Mouse (Mus musculus) hindbrain, embryonic 10.5 days (tissue): ENCODE measurements at regions not wholly inside any gene's neighbourhood (a gene's known extent, or its start where the extent isn't known, plus 50 kb on each side); places are given as distances from the start of the nearest gene placed in this dataset.
"Not testable (repeated sequence)": the region's sequence is repeated elsewhere in the genome, so short reads cannot be mapped to it uniquely, and the experiment has no call there.

Experiments
- DNase-seq: peaks from one replicate; pipeline ENCODE4 v3.0.0-alpha.2; 2017; ENCODE audit warnings: low spot score
- H3K27ac ChIP-seq: fragments of 300-500 bp; sonication (generic); 2 replicates; pipeline ENCODE4 v1.5.1; 2016; ENCODE audit warnings: mild to moderate bottlenecking, moderate library complexity
- H3K27me3 ChIP-seq: fragments of 300-500 bp; sonication (generic); 2 replicates; pipeline ENCODE4 v1.6.1; 2016; ENCODE audit warnings: mild to moderate bottlenecking; ENCODE audit not compliant: poor library complexity, insufficient read depth, severe bottlenecking
- H3K36me3 ChIP-seq: fragments of 300-500 bp; sonication (generic); 2 replicates; pipeline ENCODE4 v1.6.1; 2016; ENCODE audit warnings: mild to moderate bottlenecking, moderate library complexity
- H3K4me1 ChIP-seq: fragments of 300-500 bp; sonication (generic); replicated peaks from 2 replicates; pipeline ENCODE4 v1.6.1; 2016; ENCODE audit warnings: mild to moderate bottlenecking
- H3K4me3 ChIP-seq: fragments of 300-500 bp; sonication (generic); 2 replicates; pipeline ENCODE4 v1.5.1; 2016; ENCODE audit warnings: mild to moderate bottlenecking, moderate library complexity
- H3K9me3 ChIP-seq: fragments of 300-500 bp; sonication (generic); 2 replicates; pipeline ENCODE4 v1.6.1; 2016; ENCODE audit warnings: mild to moderate bottlenecking, moderate library complexity
- WGBS: fragments of 180-500 bp; shearing (Covaris S2); methylation state at CpG from one replicate; pipeline ENCODE4 v1.1.7; 2016; 5-methylcytosine and 5-hydroxymethylcytosine counted together

DNA sequence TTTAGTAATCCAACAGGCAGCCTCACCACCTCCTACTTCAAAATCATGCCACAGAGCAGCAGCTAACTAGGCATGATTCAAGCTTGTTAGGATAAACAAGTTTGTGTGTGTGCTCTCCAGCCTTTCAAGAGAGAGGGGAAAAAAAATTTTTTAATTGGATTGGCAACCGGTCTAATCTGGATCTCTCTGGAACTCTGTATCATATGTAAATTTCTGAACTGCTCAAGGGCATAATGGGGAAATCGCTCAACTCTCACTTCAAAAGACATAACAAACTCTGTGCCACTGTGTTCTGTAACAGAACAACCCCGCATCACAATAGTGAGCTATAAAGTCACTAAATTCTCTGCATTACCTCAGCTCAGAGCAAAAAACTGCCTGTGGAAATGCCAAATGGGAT lies 147.9 kb upstream of the Krtap11-1 start:
- 88% methylated on average over 3 of the region's 3 CpGs for WGBS
- no peaks in the 10 kb centered on the region for H3K36me3 ChIP-seq

DNA sequence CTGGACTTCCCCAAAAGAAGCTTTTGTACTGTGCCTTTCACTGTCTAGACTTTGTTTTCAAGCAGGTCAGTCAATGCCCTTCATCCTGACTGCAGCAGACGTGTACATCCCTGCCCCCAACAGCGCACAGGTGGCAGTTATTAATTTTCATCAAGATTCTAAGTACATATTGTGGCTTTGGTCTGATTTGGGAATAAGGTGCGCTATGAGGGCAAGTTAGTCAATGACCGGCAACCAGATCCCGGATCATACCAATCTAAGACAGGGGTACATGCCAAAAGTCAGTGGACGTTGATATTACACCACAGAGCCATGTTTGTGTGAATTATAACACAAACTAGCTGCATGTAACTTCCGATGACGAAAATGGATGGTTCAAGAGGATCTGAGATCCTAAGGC lies 144.7 kb upstream of the Krtap11-1 start:
- not testable (repeated sequence) for DNase-seq, H3K4me1 ChIP-seq, H3K4me3 ChIP-seq, H3K36me3 ChIP-seq, H3K27ac ChIP-seq, H3K27me3 ChIP-seq
- 87% methylated on average over 8 of the region's 8 CpGs for WGBS
- H3K9me3 ChIP-seq, result peaks cover 15% of the 10 kb centered on the region

More for the DNA sequence above, 147.9 kb upstream of the Krtap11-1 start:
- no peak overlapping the region for H3K27ac ChIP-seq
- DNase-seq, result no peak
- no peaks in the 10 kb centered on the region for H3K27me3 ChIP-seq
- 0 out of 2 replicates have a peak, but pooled peaks cover 2% of the 10 kb centered on the region for H3K9me3 ChIP-seq
- H3K4me3 ChIP-seq, result no peak overlapping the region
- H3K4me1 ChIP-seq, result no peaks in the 10 kb centered on the region

DNA sequence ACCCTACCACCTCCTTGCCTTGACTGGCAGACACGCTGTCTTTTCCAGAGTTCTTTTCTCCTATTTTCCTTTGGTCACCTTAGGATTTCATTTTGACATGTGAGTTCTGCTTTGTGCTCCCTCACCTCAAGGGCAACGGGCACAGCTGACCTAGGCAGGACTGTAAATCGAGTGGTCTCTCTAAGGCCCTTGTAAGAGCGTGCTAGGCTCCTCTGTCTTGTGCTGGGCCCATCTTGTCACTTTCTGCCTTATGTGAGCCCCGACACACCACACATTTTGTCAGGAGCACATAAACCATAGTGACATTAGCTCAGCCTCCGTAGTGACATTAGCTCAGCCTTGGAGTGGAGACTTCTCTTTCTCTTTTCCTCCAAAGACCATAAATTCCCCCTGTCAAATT lies 133.3 kb upstream of the Krtap11-1 start:
- Histone ChIP-seq H3K27ac (no peak overlapping the region), H3K9me3 (peaks cover 2% of the 10 kb centered on the region; the same call in 1 of the 2 replicates), H3K36me3 (no peaks in the 10 kb centered on the region), H3K4me1 (peaks cover 12% of the 10 kb centered on the region), H3K4me3 (no peak overlapping the region), H3K27me3 (no peaks in the 10 kb centered on the region)
- DNase-seq, result no peak
- 83% methylated on average over 6 of the region's 6 CpGs for WGBS

DNA sequence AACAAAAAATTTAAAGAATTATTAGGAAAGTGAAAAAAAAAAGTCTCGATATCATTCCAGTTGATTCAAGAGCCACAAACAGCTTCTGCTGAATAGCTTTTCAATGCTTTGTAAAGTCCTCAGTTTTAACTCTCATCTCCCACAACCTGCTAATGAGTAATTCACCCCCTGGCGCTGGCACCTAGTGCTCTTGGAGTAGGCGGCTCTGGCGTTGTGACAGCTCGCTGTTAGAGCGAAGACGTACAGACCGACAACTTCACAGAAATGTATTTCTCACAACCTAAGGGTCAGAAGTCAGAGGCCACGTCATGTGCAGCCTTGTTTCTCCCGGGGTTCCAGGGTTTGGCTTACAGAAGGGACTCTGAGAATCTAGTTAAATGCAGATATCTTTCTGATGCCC lies 132.2 kb upstream of the Krtap11-1 start:
- peaks cover 18% of the 10 kb centered on the region for H3K4me1 ChIP-seq
- WGBS, result 64% methylated on average over 10 of the region's 10 CpGs
- H3K36me3 ChIP-seq, result no peaks in the 10 kb centered on the region
- H3K27ac ChIP-seq, result no peak overlapping the region
- no peaks in the 10 kb centered on the region for H3K9me3 ChIP-seq
- no peaks in the 10 kb centered on the region for H3K27me3 ChIP-seq
- DNase-seq, result no peak
- H3K4me3 ChIP-seq, result no peak overlapping the region

DNA sequence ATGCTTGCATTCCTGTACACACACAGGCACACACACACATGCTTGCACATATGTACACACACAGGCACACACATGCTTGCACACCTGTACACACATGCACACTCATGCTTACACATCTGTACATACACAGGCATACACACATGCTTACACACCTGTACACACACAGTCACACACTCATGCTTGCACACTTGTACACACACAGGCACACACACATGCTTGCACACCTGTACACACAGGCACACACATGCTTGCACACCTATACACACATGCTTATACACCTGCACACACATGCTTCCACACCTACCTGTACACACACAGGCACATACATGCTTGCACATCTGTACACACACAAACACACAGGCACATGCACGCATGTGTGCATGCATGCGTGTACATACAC lies 131.4 kb upstream of the Krtap11-1 start:
- 91% methylated on average over 2 of the region's 2 CpGs for WGBS
- H3K4me3 ChIP-seq, result no peak overlapping the region
- no peaks in the 10 kb centered on the region for H3K27me3 ChIP-seq
- H3K9me3 ChIP-seq, result no peaks in the 10 kb centered on the region
- H3K36me3 ChIP-seq, result no peaks in the 10 kb centered on the region
- no peak for DNase-seq
- peaks cover 18% of the 10 kb centered on the region for H3K4me1 ChIP-seq
- H3K27ac ChIP-seq, result no peak overlapping the region

DNA sequence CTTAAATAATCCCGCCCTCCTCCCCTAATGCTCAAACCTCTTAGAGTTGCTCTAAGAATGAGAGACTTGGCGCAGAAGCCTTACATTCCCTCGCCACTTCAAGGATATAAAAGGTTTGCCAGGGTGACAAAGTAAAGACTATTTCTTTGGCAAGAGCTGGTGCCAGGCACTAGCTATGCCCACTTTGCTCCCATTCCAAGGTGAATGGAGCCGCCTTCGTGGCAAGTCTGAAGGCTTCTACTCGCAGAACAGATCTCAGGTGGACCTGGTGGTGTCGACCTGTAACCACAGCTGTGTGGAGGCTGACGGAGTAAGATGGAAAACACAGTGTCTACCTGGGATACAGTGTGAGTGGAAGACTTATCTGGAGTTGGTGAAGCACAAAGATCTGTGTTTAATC lies 130.8 kb upstream of the Krtap11-1 start:
- Histone ChIP-seq H3K4me1 (peaks cover 18% of the 10 kb centered on the region), H3K4me3 (no peak overlapping the region), H3K9me3 (no peaks in the 10 kb centered on the region), H3K36me3 (no peaks in the 10 kb centered on the region), H3K27ac (no peak overlapping the region), H3K27me3 (no peaks in the 10 kb centered on the region)
- no peak for DNase-seq
- 91% methylated on average over 8 of the region's 8 CpGs for WGBS

DNA sequence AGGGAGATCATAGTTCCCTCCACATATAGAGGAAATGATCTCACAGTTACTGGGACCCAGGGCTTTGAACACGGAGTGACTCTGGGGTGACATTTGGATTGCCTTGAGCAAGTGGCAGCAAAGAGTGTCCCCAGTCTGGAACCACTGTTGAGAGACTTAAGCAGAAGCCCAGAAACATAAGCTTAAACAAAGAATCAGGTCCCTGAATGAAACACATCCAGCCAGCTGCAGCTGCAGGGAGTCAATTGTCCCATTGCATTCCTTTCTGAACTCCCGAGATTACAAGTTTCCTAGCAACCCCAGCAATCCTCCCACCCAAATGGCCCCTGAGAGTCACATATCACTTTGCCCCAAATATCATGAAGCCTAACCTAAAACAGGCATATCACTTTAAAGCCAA lies 128.7 kb upstream of the Krtap11-1 start:
- Histone ChIP-seq H3K36me3 (no peaks in the 10 kb centered on the region), H3K4me1 (peaks cover 18% of the 10 kb centered on the region), H3K27me3 (no peaks in the 10 kb centered on the region), H3K4me3 (no peak overlapping the region), H3K27ac (peak overlapping the region; percentile 53), H3K9me3 (no peaks in the 10 kb centered on the region)
- 11% methylated on average over 2 of the region's 2 CpGs for WGBS
- peak; percentile 40 for DNase-seq

DNA sequence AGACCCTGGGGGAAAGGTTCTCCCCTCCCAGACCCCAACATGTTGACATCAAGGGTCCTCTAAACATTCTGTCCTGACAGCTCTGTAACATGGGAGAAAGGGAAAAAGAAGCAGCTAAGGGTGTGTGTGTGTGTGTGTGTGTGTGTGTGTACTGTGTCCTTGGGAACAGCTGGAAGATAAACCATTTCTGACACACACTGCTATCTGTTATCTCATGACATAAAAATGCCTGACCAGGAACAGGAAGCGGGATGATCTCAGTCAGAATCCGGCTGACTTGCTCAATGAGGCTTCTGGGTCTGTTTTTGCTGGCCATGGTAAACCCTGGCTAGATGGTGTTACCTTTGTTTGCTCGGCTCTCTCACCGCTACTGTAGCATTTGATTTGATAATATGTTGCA lies 124.8 kb upstream of the Krtap11-1 start:
- no peak for DNase-seq
- H3K9me3 ChIP-seq, result no peaks in the 10 kb centered on the region
- peaks cover 18% of the 10 kb centered on the region for H3K4me1 ChIP-seq
- H3K27me3 ChIP-seq, result no peaks in the 10 kb centered on the region
- no peak overlapping the region for H3K4me3 ChIP-seq
- no peak overlapping the region for H3K27ac ChIP-seq
- WGBS, result 82% methylated on average over 4 of the region's 4 CpGs
- no peaks in the 10 kb centered on the region for H3K36me3 ChIP-seq

DNA sequence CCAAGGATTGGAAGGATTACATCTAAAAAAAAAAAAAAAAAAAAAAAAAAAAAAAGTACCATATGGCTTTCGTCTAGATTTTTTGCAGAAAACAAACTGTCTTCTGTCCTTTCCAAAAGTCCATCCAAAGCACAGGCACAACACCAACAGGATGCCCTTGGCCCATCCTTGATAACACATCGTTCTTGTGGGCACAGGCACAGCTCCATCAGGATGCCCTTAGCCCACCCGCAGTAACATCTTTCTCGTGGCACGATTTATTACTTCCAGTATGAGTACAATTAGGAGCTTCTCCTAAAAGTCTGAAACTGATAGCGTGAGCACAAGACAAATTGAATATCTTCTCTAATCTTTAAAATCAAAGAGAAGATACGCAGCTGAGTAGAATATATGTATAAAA lies 124.4 kb upstream of the Krtap11-1 start:
- Histone ChIP-seq H3K9me3 (no peaks in the 10 kb centered on the region), H3K27me3 (no peaks in the 10 kb centered on the region), H3K4me3 (no peak overlapping the region), H3K4me1 (peaks cover 17% of the 10 kb centered on the region), H3K27ac (no peak overlapping the region), H3K36me3 (no peaks in the 10 kb centered on the region)
- DNase-seq, result no peak
- WGBS, result 90% methylated on average over 7 of the region's 7 CpGs

DNA sequence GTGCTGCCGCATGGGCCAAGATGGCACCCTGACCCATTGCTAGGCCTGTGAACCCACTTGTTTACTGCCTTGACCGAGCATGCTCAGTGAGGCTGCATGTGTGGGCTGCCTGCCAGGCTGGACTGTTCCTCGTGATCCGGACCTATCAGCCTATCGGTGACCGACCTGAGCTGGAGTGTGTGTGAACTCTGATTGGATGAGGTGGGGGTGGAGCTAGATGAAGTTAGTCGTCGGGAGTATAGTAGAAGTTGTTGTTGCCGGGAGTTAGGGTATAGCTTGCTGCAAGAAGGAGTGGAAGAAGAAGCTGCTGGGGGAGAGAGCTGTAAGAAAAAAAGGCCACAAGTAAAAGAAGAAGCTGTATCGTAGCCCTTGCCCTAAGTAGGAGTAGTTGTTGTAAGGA lies 122.3 kb upstream of the Krtap11-1 start:
- no peak for DNase-seq
- Histone ChIP-seq H3K4me3 (no peak overlapping the region), H3K9me3 (no peaks in the 10 kb centered on the region), H3K36me3 (no peaks in the 10 kb centered on the region), H3K4me1 (no peaks in the 10 kb centered on the region), H3K27me3 (no peaks in the 10 kb centered on the region), H3K27ac (no peak overlapping the region)
- WGBS, result 88% methylated on average over 10 of the region's 10 CpGs

DNA sequence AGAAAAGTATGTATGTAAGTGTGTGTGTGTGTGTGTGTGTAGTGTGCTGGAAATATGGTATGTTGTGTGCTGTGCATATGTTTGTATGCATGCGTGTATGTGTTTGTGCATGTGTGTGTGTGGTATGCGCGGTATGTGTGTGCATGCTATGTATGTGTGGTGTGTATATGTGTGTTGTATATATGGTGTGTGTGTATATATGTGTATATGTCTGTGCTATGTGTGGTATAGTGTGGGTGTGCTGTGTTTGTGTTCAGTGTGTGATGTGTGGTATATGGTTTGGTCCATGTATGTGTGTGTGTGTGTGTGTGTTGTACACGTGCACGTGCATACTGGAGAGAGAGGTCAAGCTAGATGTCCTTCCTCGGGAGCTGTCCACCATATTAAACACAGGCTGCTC lies 108.5 kb upstream of the Krtap11-1 start:
- H3K4me1 ChIP-seq, result no peaks in the 10 kb centered on the region
- H3K4me3 ChIP-seq, result no peak overlapping the region
- no peak overlapping the region for H3K27ac ChIP-seq
- H3K9me3 ChIP-seq, result no peaks in the 10 kb centered on the region
- H3K27me3 ChIP-seq, result no peaks in the 10 kb centered on the region
- 94% methylated on average over 6 of the region's 6 CpGs for WGBS
- DNase-seq, result no peak
- no peaks in the 10 kb centered on the region for H3K36me3 ChIP-seq

DNA sequence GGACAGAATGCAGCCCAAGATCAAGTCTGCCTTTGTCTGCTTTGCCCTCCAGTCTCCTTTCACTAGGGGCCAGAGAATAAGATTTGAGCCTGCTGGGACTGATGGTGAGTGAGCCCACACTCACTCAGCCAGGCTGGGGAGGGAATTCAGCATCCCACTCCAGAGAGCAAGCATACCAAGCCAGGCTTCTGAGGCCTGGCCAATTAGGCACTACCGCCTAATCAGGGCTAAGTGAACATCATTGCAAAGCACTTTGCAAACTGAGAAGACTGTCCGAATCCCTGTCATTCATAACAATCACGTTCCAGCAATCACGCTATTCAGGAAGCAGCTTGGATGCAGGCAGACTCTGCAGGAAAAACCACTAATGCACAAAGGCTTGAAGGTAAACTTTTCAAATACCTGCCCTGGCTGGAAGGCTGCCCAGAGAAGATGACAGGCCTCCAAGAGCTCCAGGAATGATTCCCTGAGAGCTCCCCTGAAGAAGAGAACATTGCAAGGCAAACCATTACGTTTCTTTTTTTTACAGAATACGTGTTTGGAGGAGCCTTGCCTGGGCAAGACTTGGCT lies 107.5 kb upstream of the Krtap11-1 start:
- DNase-seq, result no peak
- 84% methylated on average over 6 of the region's 6 CpGs for WGBS
- H3K4me1 ChIP-seq, result no peaks in the 10 kb centered on the region
- no peaks in the 10 kb centered on the region for H3K27me3 ChIP-seq
- no peaks in the 10 kb centered on the region for H3K9me3 ChIP-seq
- no peaks in the 10 kb centered on the region for H3K36me3 ChIP-seq
- no peak overlapping the region for H3K4me3 ChIP-seq
- no peak overlapping the region for H3K27ac ChIP-seq

DNA sequence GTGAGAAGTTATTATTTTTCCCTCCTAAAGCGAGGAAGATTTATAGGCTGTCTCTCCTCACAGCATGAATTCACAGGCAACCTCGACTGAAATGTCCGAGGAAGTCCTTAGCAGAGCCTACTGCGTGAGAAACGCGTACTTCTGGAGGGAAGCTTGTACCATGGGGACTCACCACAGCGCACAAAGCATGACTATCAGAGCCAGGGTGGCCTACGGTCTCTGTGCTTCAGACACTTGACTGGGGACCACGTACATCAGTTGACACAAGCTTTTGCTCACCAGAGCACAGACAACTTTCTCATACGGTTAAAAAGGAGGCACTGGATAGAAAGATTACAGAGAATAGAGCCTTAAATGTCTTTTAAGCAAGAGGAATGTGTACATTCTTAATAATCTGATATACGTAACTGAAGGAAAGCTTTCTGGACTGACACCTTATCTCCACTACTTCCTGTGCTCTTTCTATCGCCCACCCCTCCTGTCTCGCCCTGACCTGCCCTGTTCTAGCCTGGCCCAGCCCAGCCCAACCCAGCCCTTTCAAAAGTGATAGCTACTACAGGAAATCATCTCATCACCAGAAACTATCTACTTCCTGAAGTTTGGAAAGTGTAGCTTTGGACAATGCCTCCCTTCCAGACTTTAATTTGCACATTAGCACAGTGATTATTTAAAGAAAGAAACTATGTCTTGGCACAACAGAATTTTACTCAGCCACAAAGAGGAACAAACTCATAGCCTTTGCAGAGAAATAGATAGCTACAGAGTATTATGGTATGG lies 104.2 kb upstream of the Krtap11-1 start:
- Histone ChIP-seq H3K27me3 (no peaks in the 10 kb centered on the region), H3K4me1 (no peaks in the 10 kb centered on the region), H3K9me3 (no peaks in the 10 kb centered on the region), H3K27ac (no peak overlapping the region), H3K4me3 (no peak overlapping the region), H3K36me3 (no peaks in the 10 kb centered on the region)
- no peak for DNase-seq
- 79% methylated on average over 13 of the region's 13 CpGs for WGBS
